Mouse (Mus musculus) hindbrain, embryonic 15.5 days (tissue): ENCODE results near the gene Atxn7. TPM values are rescaled to one million over a fixed set of nuclear protein-coding genes. Genes with fewer than 3 reads are reported as not detected.

ENCODE experiments used
- ATAC-seq: fragments of 200-750 bp; cut with Nextera tagmentation; 2 replicates; pipeline ENCODE4 v1.8.0; 2017; ENCODE audit warnings: low read depth, moderate number of reproducible peaks, moderate TSS enrichment; ENCODE audit not compliant: low FRiP score
- H3K27ac ChIP-seq: fragments of 300-500 bp; sonication (generic); replicated peaks from 2 replicates; pipeline ENCODE4 v1.5.1; 2015; ENCODE audit warnings: mild to moderate bottlenecking, inconsistent platforms
- H3K27me3 ChIP-seq: fragments of 300-500 bp; sonication (generic); 2 replicates; pipeline ENCODE4 v1.6.1; 2015; ENCODE audit warnings: control low read depth, inconsistent platforms
- H3K36me3 ChIP-seq: fragments of 300-500 bp; sonication (generic); 2 replicates; pipeline ENCODE4 v1.6.1; 2015; ENCODE audit warnings: control low read depth, inconsistent platforms
- H3K4me1 ChIP-seq: fragments of 300-500 bp; sonication (generic); replicated peaks from 2 replicates; pipeline ENCODE4 v1.6.1; 2015; ENCODE audit warnings: control low read depth, inconsistent platforms
- H3K4me2 ChIP-seq: fragments of 300-500 bp; sonication (generic); 2 replicates; pipeline ENCODE4 v1.6.1; 2015; ENCODE audit warnings: moderate library complexity, mild to moderate bottlenecking, inconsistent platforms
- H3K4me3 ChIP-seq: fragments of 300-500 bp; sonication (generic); 2 replicates; pipeline ENCODE4 v1.5.1; 2015; ENCODE audit warnings: mild to moderate bottlenecking, inconsistent platforms
- H3K9ac ChIP-seq: fragments of 300-500 bp; sonication (generic); 2 replicates; pipeline ENCODE4 v1.6.1; 2015; ENCODE audit warnings: inconsistent platforms
- H3K9me3 ChIP-seq: fragments of 300-500 bp; sonication (generic); 2 replicates; pipeline ENCODE4 v1.6.1; 2016; ENCODE audit warnings: control low read depth, inconsistent platforms
- WGBS: fragments of 180-500 bp; shearing (Covaris S2); methylation state at CpG from one replicate; pipeline ENCODE4 v1.1.7; 2015; 5-methylcytosine and 5-hydroxymethylcytosine counted together
- polyA plus RNA-seq: library from polyadenylated mRNA; unstranded; fragments of >200 nt; fragmentation: Nextera tagmentation; extraction: Ambion mirVana; gene quantifications from 2 replicates; pipeline ENCODE4 v1.2.1, GENCODE M21; 2015

The Atxn7 gene
- polyA plus RNA-seq, 1 experiment from 2014 or later = 4.6 TPM

GRCm38 (mm10) chr14:13995206-13996097 lies 34.2 kb downstream of the Atxn7 start:
- Histone ChIP-seq H3K27me3 (no peaks in the 10 kb centered on the region), H3K36me3 (no peaks in the 10 kb centered on the region), H3K4me2 (no peak overlapping the region), H3K9me3 (no peaks in the 10 kb centered on the region), H3K27ac (no peak overlapping the region), H3K9ac (no peak overlapping the region), H3K4me1 (no peaks in the 10 kb centered on the region), H3K4me3 (no peak overlapping the region)
- no peak for ATAC-seq
- WGBS = 77% methylated on average over 9 of the region's 9 CpGs

GRCm38 (mm10) chr14:14002771-14003170 lies 41.5 kb downstream of the Atxn7 start:
- 95% methylated on average over 7 of the region's 7 CpGs for WGBS
- H3K27me3 ChIP-seq = no peaks in the 10 kb centered on the region

GRCm38 (mm10) chr14:14009712-14010111 lies 48.5 kb downstream of the Atxn7 start:
- Histone ChIP-seq H3K27me3 (no peaks in the 10 kb centered on the region), H3K4me3 (no peak overlapping the region), H3K4me2 (no peak overlapping the region), H3K9me3 (no peaks in the 10 kb centered on the region), H3K9ac (no peak overlapping the region), H3K4me1 (peaks cover 17% of the 10 kb centered on the region), H3K36me3 (no peaks in the 10 kb centered on the region), H3K27ac (no peak overlapping the region)
- 82% methylated on average over 6 of the region's 6 CpGs for WGBS
- ATAC-seq = no peak

More at GRCm38 (mm10) chr14:14002771-14003170, 41.5 kb downstream of the Atxn7 start:
- Histone ChIP-seq H3K4me3 (no peak overlapping the region), H3K36me3 (no peaks in the 10 kb centered on the region), H3K9me3 (no peaks in the 10 kb centered on the region), H3K4me1 (no peaks in the 10 kb centered on the region), H3K27ac (no peak overlapping the region), H3K9ac (no peak overlapping the region), H3K4me2 (no peak overlapping the region)
- no peak for ATAC-seq

GRCm38 (mm10) chr14:14012383-14013251 lies 51.4 kb downstream of the Atxn7 start:
- under 1% methylated on average over 111 of the region's 116 CpGs for WGBS
- H3K9ac ChIP-seq = peak overlapping the region; percentile 92
- peak; percentile 91 for ATAC-seq
- H3K27ac ChIP-seq = peak overlapping the region; percentile 99
- no peaks in the 10 kb centered on the region; the same call in 1 of the 2 replicates for H3K36me3 ChIP-seq
- no peaks in the 10 kb centered on the region for H3K27me3 ChIP-seq
- H3K4me2 ChIP-seq = peak overlapping the region; percentile 74
- no peaks in the 10 kb centered on the region for H3K9me3 ChIP-seq
- peaks cover 18% of the 10 kb centered on the region for H3K4me1 ChIP-seq
- H3K4me3 ChIP-seq = peak overlapping the region; percentile 94

- Histone ChIP-seq H3K4me2 (peak overlapping the region; percentile 74), H3K36me3 (no peaks in the 10 kb centered on the region; the same call in 1 of the 2 replicates), H3K9ac (peak overlapping the region; percentile 92), H3K27ac (peak overlapping the region; percentile 99), H3K27me3 (no peaks in the 10 kb centered on the region), H3K9me3 (no peaks in the 10 kb centered on the region), H3K4me3 (peak overlapping the region; percentile 94), H3K4me1 (peaks cover 18% of the 10 kb centered on the region)
- ATAC-seq = peak; percentile 78
- 0% methylated on average over 14 of the region's 27 CpGs for WGBS
Observed at GRCm38 (mm10) chr14:14013252-14013711, 52.0 kb downstream of the Atxn7 start.

GRCm38 (mm10) chr14:14014636-14015375 lies 53.6 kb downstream of the Atxn7 start:
- no peaks in the 10 kb centered on the region for H3K27me3 ChIP-seq
- peaks cover 18% of the 10 kb centered on the region for H3K4me1 ChIP-seq
- H3K4me2 ChIP-seq = no peak overlapping the region
- ATAC-seq = no peak
- H3K4me3 ChIP-seq = no peak overlapping the region
- no peaks in the 10 kb centered on the region for H3K9me3 ChIP-seq
- WGBS = 81% methylated on average over 6 of the region's 6 CpGs
- H3K9ac ChIP-seq = no peak overlapping the region
- no peaks in the 10 kb centered on the region; the same call in 1 of the 2 replicates for H3K36me3 ChIP-seq
- no peak overlapping the region for H3K27ac ChIP-seq

- H3K4me3 ChIP-seq = no peak overlapping the region
- 87% methylated on average over 6 of the region's 6 CpGs for WGBS
Observed at GRCm38 (mm10) chr14:14019155-14019894, 58.1 kb downstream of the Atxn7 start.

GRCm38 (mm10) chr14:14021244-14021643 lies 60.0 kb downstream of the Atxn7 start:
- Histone ChIP-seq H3K9ac (no peak overlapping the region), H3K4me1 (no peaks in the 10 kb centered on the region), H3K4me2 (no peak overlapping the region), H3K27ac (no peak overlapping the region), H3K9me3 (no peaks in the 10 kb centered on the region), H3K4me3 (no peak overlapping the region), H3K27me3 (no peaks in the 10 kb centered on the region), H3K36me3 (no peaks in the 10 kb centered on the region; the same call in 1 of the 2 replicates)
- WGBS = 93% methylated on average over 6 of the region's 6 CpGs
- ATAC-seq = no peak

More at GRCm38 (mm10) chr14:14019155-14019894, 58.1 kb downstream of the Atxn7 start:
- no peak for ATAC-seq
- Histone ChIP-seq H3K27ac (no peak overlapping the region), H3K36me3 (no peaks in the 10 kb centered on the region; the same call in 1 of the 2 replicates), H3K9me3 (no peaks in the 10 kb centered on the region), H3K4me2 (no peak overlapping the region), H3K4me1 (0 out of 2 replicates have a peak, but pooled peaks cover 3% of the 10 kb centered on the region), H3K9ac (no peak overlapping the region), H3K27me3 (no peaks in the 10 kb centered on the region)

- no peaks in the 10 kb centered on the region for H3K4me1 ChIP-seq
- H3K27ac ChIP-seq = no peak overlapping the region
- no peaks in the 10 kb centered on the region for H3K36me3 ChIP-seq
- no peak for ATAC-seq
- WGBS = 93% methylated on average over 8 of the region's 8 CpGs
- H3K9me3 ChIP-seq = no peaks in the 10 kb centered on the region
- no peak overlapping the region for H3K9ac ChIP-seq
- no peaks in the 10 kb centered on the region for H3K27me3 ChIP-seq
- H3K4me2 ChIP-seq = no peak overlapping the region
- no peak overlapping the region for H3K4me3 ChIP-seq
Observed at GRCm38 (mm10) chr14:14025870-14026269, 64.6 kb downstream of the Atxn7 start.

- no peak for ATAC-seq
- Histone ChIP-seq H3K4me1 (no peaks in the 10 kb centered on the region), H3K36me3 (no peaks in the 10 kb centered on the region), H3K4me2 (no peak overlapping the region), H3K27ac (no peak overlapping the region), H3K4me3 (no peak overlapping the region), H3K9me3 (no peaks in the 10 kb centered on the region), H3K9ac (no peak overlapping the region), H3K27me3 (no peaks in the 10 kb centered on the region)
- 100% methylated on average over 2 of the region's 2 CpGs for WGBS
Observed at GRCm38 (mm10) chr14:14030621-14031020, 69.4 kb downstream of the Atxn7 start.

GRCm38 (mm10) chr14:14032842-14033241 lies 71.6 kb downstream of the Atxn7 start:
- H3K27me3 ChIP-seq = no peaks in the 10 kb centered on the region
- H3K9ac ChIP-seq = no peak overlapping the region
- no peak overlapping the region for H3K4me3 ChIP-seq
- no peak for ATAC-seq
- no peak overlapping the region for H3K27ac ChIP-seq
- H3K36me3 ChIP-seq = no peaks in the 10 kb centered on the region
- WGBS = 100% methylated on average over 1 of the region's 1 CpGs
- no peak overlapping the region for H3K4me2 ChIP-seq
- H3K9me3 ChIP-seq = no peaks in the 10 kb centered on the region
- no peaks in the 10 kb centered on the region for H3K4me1 ChIP-seq
